Mouse (Mus musculus) liver, postnatal 0 days (tissue): Measurements from ENCODE around the gene Lst1. TPM values are rescaled to one million over a fixed set of nuclear protein-coding genes. Genes with fewer than 3 reads are reported as not detected.
"Not testable (repeated sequence)": the region's sequence is repeated elsewhere in the genome, so short reads cannot be mapped to it uniquely, and the experiment has no call there.

Source experiments
- ATAC-seq: fragments of 200-750 bp; cut with Nextera tagmentation; 2 replicates; pipeline ENCODE4 v1.8.0; 2017; ENCODE audit warnings: mild to moderate bottlenecking, moderate library complexity
- DNase-seq: peaks from one replicate; pipeline ENCODE4 v3.0.0-alpha.2; 2016
- H3K27ac ChIP-seq: fragments of 300-500 bp; sonication (generic); 2 replicates; pipeline ENCODE4 v1.5.1; 2014; ENCODE audit warnings: antibody characterized with exemption, moderate library complexity, mild to moderate bottlenecking, low read depth
- H3K27me3 ChIP-seq: fragments of 300-500 bp; sonication (generic); 2 replicates; pipeline ENCODE4 v1.6.1; 2014; ENCODE audit warnings: low read length, control low read depth, mixed read lengths; ENCODE audit not compliant: insufficient read depth
- H3K36me3 ChIP-seq: fragments of 300-500 bp; sonication (generic); replicated peaks from 2 replicates; pipeline ENCODE4 v1.6.1; 2014; ENCODE audit warnings: mild to moderate bottlenecking, control low read depth, low read length, moderate library complexity, mixed read lengths; ENCODE audit not compliant: insufficient read depth
- H3K4me1 ChIP-seq: fragments of 300-500 bp; sonication (generic); 2 replicates; pipeline ENCODE4 v1.6.1; 2014; ENCODE audit warnings: antibody characterized with exemption, mild to moderate bottlenecking, control low read depth; ENCODE audit not compliant: insufficient read depth
- H3K4me2 ChIP-seq: fragments of 300-500 bp; sonication (generic); 2 replicates; pipeline ENCODE4 v1.6.1; 2014; ENCODE audit warnings: low read depth, mild to moderate bottlenecking, low read length, moderate library complexity, mixed read lengths
- H3K4me3 ChIP-seq: fragments of 300-500 bp; sonication (generic); 2 replicates; pipeline ENCODE4 v1.5.1; 2014; ENCODE audit warnings: low read depth, low read length
- H3K9ac ChIP-seq: fragments of 300-500 bp; sonication (generic); replicated peaks from 2 replicates; pipeline ENCODE4 v1.6.1; 2014; ENCODE audit warnings: mild to moderate bottlenecking, moderate library complexity
- H3K9me3 ChIP-seq: fragments of 300-500 bp; sonication (generic); 2 replicates; pipeline ENCODE4 v1.6.1; 2016; ENCODE audit warnings: mild to moderate bottlenecking, control low read depth, low read length, mixed read lengths
- CTCF ChIP-seq: sonication (generic); IDR thresholded peaks from 2 replicates; pipeline ENCODE4 v1.5.1; 2016; ENCODE audit warnings: antibody characterized with exemption, low read depth
- EP300 ChIP-seq: IDR thresholded peaks from 2 replicates; pipeline ENCODE4 v1.6.1; 2016; ENCODE audit warnings: antibody characterized with exemption, low read depth, mild to moderate bottlenecking
- WGBS: fragments of 180-500 bp; shearing (Covaris S2); extraction: QIAGEN DNeasy Blood & Tissue Kit; methylation state at CpG from one replicate; pipeline ENCODE4 v1.1.7; 2014; ENCODE audit not compliant: insufficient replicate concordance; 5-methylcytosine and 5-hydroxymethylcytosine counted together
- polyA plus RNA-seq: library from polyadenylated mRNA; unstranded; fragments of >200 nt; fragmentation: Nextera tagmentation; extraction: Ambion mirVana; gene quantifications from 2 replicates; pipeline ENCODE4 v1.2.1, GENCODE M21; 2015

Lst1 gene
- polyA plus RNA-seq = 41.2 and 44.2 TPM in 2 replicates

GRCm38 (mm10) chr17:35187959-35188610 lies at the start of gene Lst1:
TSS of gene Lst1 (minus strand) at chr17:35188439.
- Histone ChIP-seq H3K9me3 (no peaks in the 10 kb centered on the region), H3K4me2 (peak within 1 kb of the TSS; percentile 75), H3K9ac (no peak within 1 kb of the TSS), H3K4me1 (peaks cover 16% of the 10 kb centered on the region), H3K27me3 (no peaks in the 10 kb centered on the region), H3K36me3 (no peaks in the 10 kb centered on the region), H3K4me3 (peak within 1 kb of the TSS; percentile 52; the same call in 1 of the 2 replicates), H3K27ac (peak within 1 kb of the TSS; percentile 91)
- no peak for DNase-seq
- peak; percentile 35; the same call in 1 of the 2 replicates for ATAC-seq
- TF ChIP-seq EP300 (no peak), CTCF (no peak)
- WGBS = 41% methylated on average over 7 of the region's 7 CpGs

DNA sequence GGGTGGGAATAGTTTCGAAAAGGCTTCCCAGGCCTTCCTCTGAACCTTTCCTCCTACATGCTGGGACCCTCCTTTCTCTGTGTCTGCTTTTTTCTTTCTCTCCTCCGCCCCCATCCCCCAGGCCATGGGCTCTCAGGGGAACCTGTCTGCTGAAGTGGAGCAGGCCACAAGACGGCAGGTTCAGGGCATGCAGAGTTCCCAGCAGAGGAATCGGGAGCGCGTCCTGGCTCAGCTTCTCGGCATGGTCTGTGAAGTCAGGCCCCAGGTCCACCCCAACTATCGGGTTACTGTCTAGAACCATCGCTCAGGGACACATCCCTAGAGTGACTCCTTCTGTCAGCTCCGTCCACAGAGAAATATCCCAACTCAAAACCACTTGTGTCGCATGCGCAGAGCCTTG lies 49.3 kb upstream of the Lst1 start:
- TF ChIP-seq EP300 (no peak), CTCF (no peak)
- no peak overlapping the region for H3K27ac ChIP-seq
- H3K27me3 ChIP-seq = no peaks in the 10 kb centered on the region
- WGBS = 84% methylated on average over 12 of the region's 12 CpGs
- ATAC-seq = no peak
- H3K4me2 ChIP-seq = no peak overlapping the region
- H3K9ac ChIP-seq = no peak overlapping the region
- no peak overlapping the region for H3K4me3 ChIP-seq
- no peaks in the 10 kb centered on the region for H3K9me3 ChIP-seq
- H3K36me3 ChIP-seq = peaks cover 3% of the 10 kb centered on the region; the same call in 1 of the 2 replicates
- no peak for DNase-seq
- H3K4me1 ChIP-seq = peaks cover 33% of the 10 kb centered on the region

DNA sequence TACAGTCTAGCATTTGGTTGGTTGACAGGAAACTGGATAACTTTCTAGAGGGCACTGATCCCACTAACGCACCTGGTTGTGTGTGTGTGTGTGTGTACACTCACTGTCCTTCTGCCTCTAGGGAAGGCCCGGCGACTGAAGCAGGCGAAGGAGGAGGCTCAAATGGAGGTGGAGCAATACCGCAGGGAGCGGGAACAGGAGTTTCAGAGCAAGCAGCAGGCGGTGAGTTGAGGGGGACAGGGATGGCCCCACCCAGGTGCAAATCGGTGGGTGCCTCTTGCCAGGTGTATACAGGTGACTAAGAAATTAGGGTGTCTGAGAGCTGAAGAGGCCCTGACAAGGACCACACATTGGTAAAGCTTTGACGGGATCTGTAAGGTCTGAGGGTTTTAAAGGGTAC lies 48.8 kb upstream of the Lst1 start:
- no peaks in the 10 kb centered on the region for H3K27me3 ChIP-seq
- H3K9me3 ChIP-seq = no peaks in the 10 kb centered on the region
- H3K36me3 ChIP-seq = peaks cover 3% of the 10 kb centered on the region; the same call in 1 of the 2 replicates
- TF ChIP-seq EP300 = no peak
- TF ChIP-seq CTCF = no peak
- no peak overlapping the region for H3K4me3 ChIP-seq
- 77% methylated on average over 9 of the region's 9 CpGs for WGBS
- H3K4me1 ChIP-seq = peaks cover 37% of the 10 kb centered on the region
- ATAC-seq (no peak), DNase-seq (no peak)
- H3K9ac ChIP-seq = no peak overlapping the region
- no peak overlapping the region for H3K27ac ChIP-seq
- H3K4me2 ChIP-seq = no peak overlapping the region

- Histone ChIP-seq H3K9ac (peak overlapping the region; percentile 87), H3K9me3 (no peaks in the 10 kb centered on the region), H3K4me3 (peak overlapping the region; percentile 74), H3K4me1 (peaks cover 41% of the 10 kb centered on the region), H3K27me3 (no peaks in the 10 kb centered on the region), H3K27ac (peak overlapping the region; percentile 91), H3K4me2 (peak overlapping the region; percentile 73), H3K36me3 (peaks cover 3% of the 10 kb centered on the region; the same call in 1 of the 2 replicates)
- 2% methylated on average over 18 of the region's 18 CpGs for WGBS
- peak; percentile 69 for ATAC-seq
- TF ChIP-seq EP300 (no peak), CTCF (peak; percentile 100)
- peak; percentile 98 for DNase-seq
Measured at GRCm38 (mm10) chr17:35236390-35236746, 48.1 kb upstream of the Lst1 start.

GRCm38 (mm10) chr17:35235614-35236389 lies 47.6 kb upstream of the Lst1 start, which contains the start of gene Nfkbil1:
TSS of gene Nfkbil1 (minus strand) at chr17:35235792.
- H3K4me2 ChIP-seq = peak within 1 kb of the TSS; percentile 73

DNA sequence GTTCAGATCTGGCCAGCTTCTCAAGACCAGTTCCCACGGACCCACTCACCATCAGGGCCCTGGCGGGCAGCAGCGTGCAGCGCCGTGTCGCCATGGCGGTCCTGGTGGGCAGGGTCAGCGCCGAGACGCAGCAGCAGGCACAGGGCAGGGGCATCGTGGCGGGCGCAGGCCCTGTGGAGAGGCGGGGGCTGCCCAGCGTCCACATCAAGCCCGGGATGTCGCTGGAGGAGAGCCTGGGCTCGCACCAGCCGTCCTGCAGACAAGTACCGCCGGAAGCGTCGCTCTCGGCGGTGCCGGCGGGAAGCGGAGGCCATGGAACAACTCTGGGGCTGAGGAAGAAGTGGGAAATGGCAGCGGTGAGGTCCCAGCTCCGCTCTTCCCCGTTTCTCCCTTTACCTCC lies 46.7 kb upstream of the Lst1 start:
- Histone ChIP-seq H3K4me1 (peaks cover 32% of the 10 kb centered on the region), H3K36me3 (peaks cover 11% of the 10 kb centered on the region), H3K27ac (peak overlapping the region; percentile 91), H3K4me2 (peak overlapping the region; percentile 73), H3K9me3 (no peaks in the 10 kb centered on the region), H3K4me3 (peak overlapping the region; percentile 74), H3K9ac (peak overlapping the region; percentile 87), H3K27me3 (no peaks in the 10 kb centered on the region)
- TF ChIP-seq EP300 = no peak
- 0 out of 2 replicates have a peak, but pooled peaks have one; percentile 13 for TF ChIP-seq CTCF
- ATAC-seq = peak; percentile 2; the same call in 1 of the 2 replicates
- 8% methylated on average over 30 of the region's 31 CpGs for WGBS
- DNase-seq = peak; percentile 66

More at GRCm38 (mm10) chr17:35235614-35236389, 47.6 kb upstream of the Lst1 start, which contains the start of gene Nfkbil1:
- Histone ChIP-seq H3K27ac (peak within 1 kb of the TSS; percentile 91), H3K4me1 (peaks cover 41% of the 10 kb centered on the region), H3K36me3 (peaks cover 8% of the 10 kb centered on the region; the same call in 1 of the 2 replicates), H3K27me3 (no peaks in the 10 kb centered on the region), H3K4me3 (peak within 1 kb of the TSS; percentile 74), H3K9ac (peak within 1 kb of the TSS; percentile 87), H3K9me3 (no peaks in the 10 kb centered on the region)
- peak; percentile 90 for DNase-seq
- TF ChIP-seq CTCF = no peak
- peak; percentile 51; the same call in 1 of the 2 replicates for TF ChIP-seq EP300
- WGBS = 0% methylated on average over 35 of the region's 35 CpGs
- ATAC-seq = peak; percentile 80

DNA sequence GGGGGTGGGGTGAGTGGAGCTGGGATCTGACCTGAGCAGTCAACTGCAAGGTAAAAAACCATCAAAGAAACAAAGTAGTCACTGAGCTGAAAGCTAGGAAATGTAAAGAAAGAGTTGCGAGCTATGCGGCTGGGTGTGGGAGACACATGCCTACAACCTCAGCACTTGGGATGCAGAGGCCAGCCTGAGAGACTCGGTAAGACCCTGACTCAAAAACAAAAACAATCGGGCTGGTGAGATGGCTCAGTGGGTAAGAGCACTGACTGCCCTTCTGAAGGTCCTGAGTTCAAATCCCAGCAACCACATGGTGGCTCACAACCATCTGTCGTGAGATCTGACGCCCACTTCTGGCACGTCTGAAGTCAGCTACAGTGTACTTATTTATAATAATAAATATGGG lies 45.9 kb upstream of the Lst1 start:
- Histone ChIP-seq H3K36me3 (peaks cover 19% of the 10 kb centered on the region), H3K27ac (peak overlapping the region; percentile 91), H3K4me1 (peaks cover 32% of the 10 kb centered on the region), H3K4me3 (peak overlapping the region; percentile 74), H3K4me2 (peak overlapping the region; percentile 73), H3K9ac (peak overlapping the region; percentile 87; the same call in 1 of the 2 replicates)
- WGBS = 67% methylated on average over 7 of the region's 7 CpGs
- H3K9me3 ChIP-seq, H3K27me3 ChIP-seq, ATAC-seq, DNase-seq: not testable (repeated sequence)
